Mouse (Mus musculus): Measurements from ENCODE around the gene Rxrg.

Rxrg gene

GRCm38 (mm10) chr1:167638901-167639300 is 40.7 kb downstream of the Rxrg start:
- DNase-seq (ENCODE audit: inconsistent age in 2 of 2, low spot score in 1 of 2): peak; percentile 10 to 61

GRCm38 (mm10) chr1:167644866-167645537 is 46.8 kb downstream of the Rxrg start:
- peak; percentile 76 to 95 for DNase-seq (ENCODE audit: inconsistent age in 2 of 2, low spot score in 1 of 2)

- DNase-seq (ENCODE audit: inconsistent age in 2 of 2, low spot score in 1 of 2): no peak
Observed at GRCm38 (mm10) chr1:167648670-167649069, 50.5 kb downstream of the Rxrg start.

- DNase-seq (ENCODE audit: inconsistent age in 2 of 2, low spot score in 1 of 2): peak in 1 of 2 experiments; percentile 47
Observed at GRCm38 (mm10) chr1:167649122-167649633, 51.0 kb downstream of the Rxrg start.

GRCm38 (mm10) chr1:167652336-167652735 is 54.2 kb downstream of the Rxrg start:
- no peak for DNase-seq (ENCODE audit: inconsistent age in 2 of 2, low spot score in 1 of 2)

- DNase-seq (ENCODE audit: inconsistent age in 2 of 2, low spot score in 1 of 2): no peak
Observed at GRCm38 (mm10) chr1:167659065-167659464, 60.9 kb downstream of the Rxrg start.

GRCm38 (mm10) chr1:167660521-167661101 is 62.4 kb downstream of the Rxrg start:
- DNase-seq (ENCODE audit: inconsistent age in 2 of 2, low spot score in 1 of 2): peak; percentile 80 to 90

- no peak for DNase-seq (ENCODE audit: inconsistent age in 2 of 2, low spot score in 1 of 2)
Observed at GRCm38 (mm10) chr1:167661123-167661522, 62.9 kb downstream of the Rxrg start.

- no peak for DNase-seq (ENCODE audit: inconsistent age in 2 of 2, low spot score in 1 of 2)
Observed at GRCm38 (mm10) chr1:167663136-167663535, 65.0 kb downstream of the Rxrg start.

- peak; percentile 18 to 79 for DNase-seq (ENCODE audit: inconsistent age in 2 of 2, low spot score in 1 of 2)
Observed at GRCm38 (mm10) chr1:167669796-167670195, 71.6 kb downstream of the Rxrg start.

GRCm38 (mm10) chr1:167672433-167672987 is 74.3 kb downstream of the Rxrg start:
- no peak for DNase-seq (ENCODE audit: inconsistent age in 2 of 2, low spot score in 1 of 2)

GRCm38 (mm10) chr1:167679061-167679460 is 80.9 kb downstream of the Rxrg start:
- DNase-seq (ENCODE audit: inconsistent age in 2 of 2, low spot score in 1 of 2): no peak

GRCm38 (mm10) chr1:167688001-167688346 is 89.8 kb downstream of the Rxrg start:
- DNase-seq (ENCODE audit: inconsistent age in 2 of 2, low spot score in 1 of 2): no peak

- peak; percentile 10 to 65 for DNase-seq (ENCODE audit: inconsistent age in 2 of 2, low spot score in 1 of 2)
Observed at GRCm38 (mm10) chr1:167688347-167689231, 90.4 kb downstream of the Rxrg start.

GRCm38 (mm10) chr1:167689232-167689261 is 90.9 kb downstream of the Rxrg start, which contains the start of gene Lmx1a:
Gene Lmx1a (plus strand): TSS chr1:167689237.
- no peak for DNase-seq (ENCODE audit: inconsistent age in 2 of 2, low spot score in 1 of 2)
